In the genomic region with DNA sequence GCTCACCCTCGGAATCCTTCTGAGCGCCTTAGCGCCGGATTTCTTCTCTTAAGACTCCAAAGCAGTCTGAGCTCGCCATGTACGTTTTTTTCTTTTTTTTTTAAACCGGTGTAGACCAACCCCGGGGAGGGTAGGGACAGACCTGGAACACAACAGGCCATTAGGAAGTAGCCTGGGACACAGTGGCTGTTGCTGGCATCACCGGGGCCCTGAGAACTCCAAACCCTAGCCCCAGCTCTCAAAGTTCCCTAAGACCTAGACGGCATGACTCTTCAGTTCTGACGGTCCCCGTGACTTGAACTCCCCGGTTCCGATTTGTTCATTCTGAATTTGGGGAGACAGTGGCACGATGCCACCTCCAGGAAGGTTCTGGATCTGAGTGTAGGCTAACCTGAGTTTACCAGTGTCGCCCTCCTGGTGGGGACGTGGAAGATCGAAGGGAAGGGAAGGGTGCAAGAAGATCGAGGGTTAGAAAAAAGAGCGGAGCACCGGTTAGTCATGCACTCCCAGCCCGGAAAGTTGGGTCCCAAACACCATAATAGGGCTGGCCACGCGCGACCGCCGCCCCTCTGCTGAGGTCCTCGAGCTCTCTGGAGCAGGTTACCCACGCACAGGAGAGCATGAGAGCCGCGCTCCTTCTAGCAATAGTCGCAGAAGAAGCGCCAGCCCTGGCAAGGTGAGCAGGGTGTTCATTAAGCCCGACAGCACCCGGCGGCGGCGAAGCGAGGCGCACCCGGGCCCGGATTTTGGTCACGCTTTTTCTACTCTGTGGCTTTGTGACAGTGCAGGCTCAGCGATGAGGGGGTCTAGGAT, we compare ENCODE assay signal across 8 mouse cellular contexts. TPM values are rescaled to one million over a fixed set of nuclear protein-coding genes. Genes with fewer than 3 reads are reported as not detected.
DNase-seq lines count a peak whose midpoint lies in the region; ATAC-seq and TF ChIP-seq lines count a peak whose summit lies in the region.

A gene (minus strand): TSS at position 280 of the 813 bp plus-strand sequence.

- H3K79me2 ChIP-seq in macrophage (ENCODE audit: inconsistent target), result peaks cover 46% of the 10 kb centered on the region

- no peaks in the 10 kb centered on the region for H3K36me3 ChIP-seq in hindbrain, embryonic 16.5 days (ENCODE audit: control insufficient read depth, insufficient read depth, low read length)
- peaks cover 13% of the 10 kb centered on the region; the same call in 1 of the 2 replicates for H3K36me3 ChIP-seq in macrophage (ENCODE audit: inconsistent target)

- H3K9ac ChIP-seq in hindbrain, embryonic 16.5 days (ENCODE audit: low read depth, low read length), result peak within 1 kb of the TSS; percentile 92

- H3K9me3 ChIP-seq in hindbrain, embryonic 16.5 days (ENCODE audit: control insufficient read depth, low read length), result no peaks in the 10 kb centered on the region

- peak within 1 kb of the TSS; percentile 91 for H3K4me3 ChIP-seq in hindbrain, embryonic 16.5 days (ENCODE audit: low read length)
- H3K4me3 ChIP-seq in left cerebral cortex, adult 2 months, result peak within 1 kb of the TSS; percentile 98
- peak within 1 kb of the TSS; percentile 93 for H3K4me3 ChIP-seq in macrophage (ENCODE audit: inconsistent target)

- H3K4me2 ChIP-seq in hindbrain, embryonic 16.5 days (ENCODE audit: low read length), result peak within 1 kb of the TSS; percentile 96

- no peaks in the 10 kb centered on the region for H3K27me3 ChIP-seq in hindbrain, embryonic 16.5 days (replicated peaks; ENCODE audit: control insufficient read depth, insufficient read depth, low read length)

- H3K27ac ChIP-seq in hindbrain, embryonic 16.5 days (ENCODE audit: low read depth, low read length), result peak within 1 kb of the TSS; percentile 95
- peak within 1 kb of the TSS; percentile 99 for H3K27ac ChIP-seq in left cerebral cortex, adult 2 months
- H3K27ac ChIP-seq in macrophage, result peak within 1 kb of the TSS; percentile 93

- ATAC-seq in common myeloid progenitor, adult 5-6 weeks (replicated peaks; ENCODE audit: low read depth, poor library complexity, severe bottlenecking), result peak; percentile 6
- ATAC-seq in hindbrain, embryonic 16.5 days, result peak; percentile 7; the same call in 1 of the 2 replicates

- DNase-seq in adipocyte (ENCODE audit: low spot score), result peak; percentile 55
- peak; percentile 62 to 80 for DNase-seq in gastrocnemius, adult 8-10 months (ENCODE audit: low spot score in 2 of 2)
- peak; percentile 56 to 63 for DNase-seq in left cerebral cortex, adult 2 months (ENCODE audit: extremely low spot score in 1 of 2, low spot score in 2 of 2)
- peak; percentile 65 for DNase-seq in right cerebral cortex, postnatal 14 days
- DNase-seq in yolk sac, embryonic 10.5 days (ENCODE audit: low spot score), result peak; percentile 64

- H3K4me1 ChIP-seq in hindbrain, embryonic 16.5 days (ENCODE audit: control insufficient read depth, insufficient read depth, low read depth, low read length), result peaks cover 23% of the 10 kb centered on the region

- WGBS in hindbrain, embryonic 16.5 days, result under 1% methylated on average over 44 of the region's 44 CpGs
- WGBS in macrophage (ENCODE audit: missing documents), result under 1% methylated on average over 44 of the region's 44 CpGs

- intact Hi-C loops in left cerebral cortex, adult 2 months (cut with DNase I), result loop anchor here (1.0 to 2.0 kb wide), 2 partner anchors 14 to 56 kb away; a partner anchor contains a TSS

- no peak; the same call in 1 of the 2 replicates for TF ChIP-seq CTCF in left cerebral cortex, adult 2 months (IDR thresholded peaks at IDR 0.05)

RNA-seq across cellular contexts. Expression of the gene that starts here (rescaled TPM):
- 26.1 and 27.0 TPM in 2 replicates for total RNA-seq in common myeloid progenitor, adult 5-6 weeks (2017)
- 100 to 1,000 TPM; 111 to 127 (median 125) TPM for total RNA-seq in gastrocnemius, adult 8-10 months (2022)
- 15.7 and 18.4 TPM in 2 replicates for polyA plus RNA-seq in hindbrain, embryonic 16.5 days (2015; fragmentation: Nextera tagmentation; extraction: Ambion mirVana)
- 10 to 100 TPM; 34.8 to 41.4 TPM for total RNA-seq in left cerebral cortex, adult 2 months (2021)
- total RNA-seq in macrophage (2018; cell fraction: chromatin; rRNA removed), result 10 to 100 TPM; 10.3 to 60.7 (median 36.8) TPM
- total RNA-seq in macrophage (2018; cell fraction: cytosol; rRNA removed), result 10 to 100 TPM; 15.1 to 45.5 (median 25.7) TPM
- 10 to 100 TPM; 23.9 to 68.7 (median 39.2) TPM for total RNA-seq in macrophage (2018; cell fraction: nucleus; rRNA removed)
- polyA plus RNA-seq in macrophage (2018), result 14.3 to 21.9 TPM (median 18.5 TPM) in 3 replicates

Comparison
In these comparisons a context has a peak if more than half of its experiments do, and no peak if none do; other contexts are left out.
1. Peak in every context shown above with its lines: DNase-seq, ATAC-seq, H3K4me3 ChIP-seq and H3K27ac ChIP-seq.